Mouse (Mus musculus): ENCODE data around the gene Gpr39. TPM values are rescaled to one million over a fixed set of nuclear protein-coding genes. Genes with fewer than 3 reads are reported as not detected.
A peak's percentile ranks its signal among the peaks of the same experiment; 100 is the strongest.

Gpr39 gene
- polyA plus RNA-seq, 1 experiment, result 0.22 TPM

GRCm38 (mm10) chr1:125663104-125663503, 13.7 kb upstream of the Gpr39 start:
- TF ChIP-seq POLR2A (IDR thresholded peaks at IDR 0.05; ENCODE audit: borderline replicate concordance, extremely low read depth, insufficient read depth, insufficient read length, poor library complexity, severe bottlenecking), result no peak
- no peak for TF ChIP-seq CTCF (IDR thresholded peaks at IDR 0.05; ENCODE audit: borderline replicate concordance, extremely low read depth, insufficient read depth, insufficient read length)
- DNase-seq (ENCODE audit: low read depth), result no peak

- no peak for TF ChIP-seq CTCF (IDR thresholded peaks at IDR 0.05; ENCODE audit: borderline replicate concordance, extremely low read depth, insufficient read depth, insufficient read length)
- DNase-seq (ENCODE audit: low read depth), result no peak
Measured at GRCm38 (mm10) chr1:125665127-125665637, 11.6 kb upstream of the Gpr39 start.

GRCm38 (mm10) chr1:125669035-125669434, 7.8 kb upstream of the Gpr39 start:
- TF ChIP-seq CTCF (IDR thresholded peaks at IDR 0.05; ENCODE audit: borderline replicate concordance, extremely low read depth, insufficient read depth, insufficient read length) (peak; percentile 48; the same call in 1 of the 2 replicates), POLR2A (IDR thresholded peaks at IDR 0.05; ENCODE audit: borderline replicate concordance, extremely low read depth, insufficient read depth, insufficient read length, poor library complexity, severe bottlenecking) (no peak)

GRCm38 (mm10) chr1:125675186-125675585, 1.6 kb upstream of the Gpr39 start:
- no peak for DNase-seq (ENCODE audit: low read depth)
- TF ChIP-seq CTCF (IDR thresholded peaks at IDR 0.05; ENCODE audit: borderline replicate concordance, extremely low read depth, insufficient read depth, insufficient read length) (no peak), POLR2A (IDR thresholded peaks at IDR 0.05; ENCODE audit: borderline replicate concordance, extremely low read depth, insufficient read depth, insufficient read length, poor library complexity, severe bottlenecking) (no peak)

More at GRCm38 (mm10) chr1:125669035-125669434, 7.8 kb upstream of the Gpr39 start:
- peak; percentile 15 for DNase-seq (ENCODE audit: low read depth)

- DNase-seq (ENCODE audit: low read depth), result no peak
- TF ChIP-seq CTCF (IDR thresholded peaks at IDR 0.05; ENCODE audit: borderline replicate concordance, extremely low read depth, insufficient read depth, insufficient read length) (no peak), POLR2A (IDR thresholded peaks at IDR 0.05; ENCODE audit: borderline replicate concordance, extremely low read depth, insufficient read depth, insufficient read length, poor library complexity, severe bottlenecking) (no peak)
Measured at GRCm38 (mm10) chr1:125677286-125677685, 491 bp downstream of the Gpr39 start.

GRCm38 (mm10) chr1:125679522-125680077, 2.8 kb downstream of the Gpr39 start:
- DNase-seq (ENCODE audit: low read depth), result peak; percentile 41

GRCm38 (mm10) chr1:125684423-125684822, 7.6 kb downstream of the Gpr39 start:
- no peak for TF ChIP-seq POLR2A (IDR thresholded peaks at IDR 0.05; ENCODE audit: borderline replicate concordance, extremely low read depth, insufficient read depth, insufficient read length, poor library complexity, severe bottlenecking)
- no peak for TF ChIP-seq CTCF (IDR thresholded peaks at IDR 0.05; ENCODE audit: borderline replicate concordance, extremely low read depth, insufficient read depth, insufficient read length)
- DNase-seq (ENCODE audit: low read depth), result no peak

More at GRCm38 (mm10) chr1:125679522-125680077, 2.8 kb downstream of the Gpr39 start:
- no peak for TF ChIP-seq CTCF (IDR thresholded peaks at IDR 0.05; ENCODE audit: borderline replicate concordance, extremely low read depth, insufficient read depth, insufficient read length)
- TF ChIP-seq POLR2A (IDR thresholded peaks at IDR 0.05; ENCODE audit: borderline replicate concordance, extremely low read depth, insufficient read depth, insufficient read length, poor library complexity, severe bottlenecking), result no peak

- DNase-seq (ENCODE audit: low read depth), result no peak
- TF ChIP-seq POLR2A (IDR thresholded peaks at IDR 0.05; ENCODE audit: borderline replicate concordance, extremely low read depth, insufficient read depth, insufficient read length, poor library complexity, severe bottlenecking), result no peak
- no peak for TF ChIP-seq CTCF (IDR thresholded peaks at IDR 0.05; ENCODE audit: borderline replicate concordance, extremely low read depth, insufficient read depth, insufficient read length)
Measured at GRCm38 (mm10) chr1:125685304-125685703, 8.5 kb downstream of the Gpr39 start.

- no peak for TF ChIP-seq CTCF (IDR thresholded peaks at IDR 0.05; ENCODE audit: borderline replicate concordance, extremely low read depth, insufficient read depth, insufficient read length)
- no peak for TF ChIP-seq POLR2A (IDR thresholded peaks at IDR 0.05; ENCODE audit: borderline replicate concordance, extremely low read depth, insufficient read depth, insufficient read length, poor library complexity, severe bottlenecking)
- DNase-seq (ENCODE audit: low read depth), result peak; percentile 82
Measured at GRCm38 (mm10) chr1:125687701-125688420, 11.1 kb downstream of the Gpr39 start.

- no peak for TF ChIP-seq CTCF (IDR thresholded peaks at IDR 0.05; ENCODE audit: borderline replicate concordance, extremely low read depth, insufficient read depth, insufficient read length)
- TF ChIP-seq POLR2A (IDR thresholded peaks at IDR 0.05; ENCODE audit: borderline replicate concordance, extremely low read depth, insufficient read depth, insufficient read length, poor library complexity, severe bottlenecking), result no peak
- peak; percentile 40 for DNase-seq (ENCODE audit: low read depth)
Measured at GRCm38 (mm10) chr1:125693541-125693940, 16.7 kb downstream of the Gpr39 start.

- no peak for TF ChIP-seq CTCF (IDR thresholded peaks at IDR 0.05; ENCODE audit: borderline replicate concordance, extremely low read depth, insufficient read depth, insufficient read length)
- TF ChIP-seq POLR2A (IDR thresholded peaks at IDR 0.05; ENCODE audit: borderline replicate concordance, extremely low read depth, insufficient read depth, insufficient read length, poor library complexity, severe bottlenecking), result no peak
- no peak for DNase-seq (ENCODE audit: low read depth)
Measured at GRCm38 (mm10) chr1:125694338-125694737, 17.5 kb downstream of the Gpr39 start.

Data from brain, embryonic 14.5 days (tissue).